Mouse (Mus musculus): ENCODE results near the gene Clec11a. TPM values are rescaled to one million over a fixed set of nuclear protein-coding genes. Genes with fewer than 3 reads are reported as not detected.

The Clec11a gene
- 5.1 and 6.9 TPM in 2 replicates for polyA plus RNA-seq (2015; fragmentation: Nextera tagmentation; extraction: Ambion mirVana)

DNA sequence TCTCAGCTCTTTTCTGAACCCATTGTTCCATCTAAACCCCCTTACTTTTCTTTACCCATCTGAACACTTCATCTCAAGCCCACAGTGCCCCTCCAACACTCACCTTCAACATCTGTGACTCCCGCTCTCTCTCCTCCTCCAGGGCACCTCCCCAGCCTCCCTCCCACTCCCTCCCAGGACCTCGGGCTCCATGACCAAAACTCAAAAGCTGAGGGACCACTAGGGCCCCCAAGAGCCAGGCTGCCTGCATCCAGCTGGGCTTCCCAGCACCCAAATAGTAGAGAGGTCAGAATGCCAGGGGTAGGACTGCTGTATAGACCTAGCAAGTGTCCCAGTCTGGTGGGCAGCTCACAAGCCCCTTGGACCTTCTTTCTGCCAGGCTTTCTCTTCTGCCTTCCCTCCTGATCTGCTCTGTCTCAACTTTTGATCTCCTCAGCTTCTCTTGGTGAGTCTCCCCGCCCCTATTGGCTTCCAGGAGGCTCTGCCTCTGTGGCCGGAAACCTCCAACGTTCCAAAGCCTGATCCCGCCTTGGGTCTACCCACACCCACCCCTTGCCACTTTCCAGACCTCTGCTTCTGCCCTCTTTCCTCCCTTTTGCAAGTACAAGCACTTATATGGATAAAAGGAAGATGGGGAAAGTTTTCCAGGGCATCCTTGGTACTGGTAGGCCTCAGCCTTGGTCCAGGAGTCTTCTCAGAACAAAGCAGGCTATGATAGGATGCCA lies at the start of gene Clec11a:
Gene Clec11a (minus strand): TSS at position 387 of the 725 bp plus-strand sequence.
- Histone ChIP-seq H3K27ac (peak within 1 kb of the TSS; percentile 95; the same call in 1 of the 2 replicates), H3K9ac (no peak within 1 kb of the TSS), H3K27me3 (replicated peaks) (no peaks in the 10 kb centered on the region), H3K4me3 (replicated peaks) (peak within 1 kb of the TSS; percentile 77), H3K4me1 (peaks cover 32% of the 10 kb centered on the region), H3K4me2 (peak within 1 kb of the TSS; percentile 79), H3K36me3 (no peaks in the 10 kb centered on the region), H3K9me3 (no peaks in the 10 kb centered on the region)
- WGBS: 61% methylated on average over 6 of the region's 6 CpGs
- ATAC-seq (ENCODE audit: insufficient read depth, low FRiP score, low read depth): no peak

DNA sequence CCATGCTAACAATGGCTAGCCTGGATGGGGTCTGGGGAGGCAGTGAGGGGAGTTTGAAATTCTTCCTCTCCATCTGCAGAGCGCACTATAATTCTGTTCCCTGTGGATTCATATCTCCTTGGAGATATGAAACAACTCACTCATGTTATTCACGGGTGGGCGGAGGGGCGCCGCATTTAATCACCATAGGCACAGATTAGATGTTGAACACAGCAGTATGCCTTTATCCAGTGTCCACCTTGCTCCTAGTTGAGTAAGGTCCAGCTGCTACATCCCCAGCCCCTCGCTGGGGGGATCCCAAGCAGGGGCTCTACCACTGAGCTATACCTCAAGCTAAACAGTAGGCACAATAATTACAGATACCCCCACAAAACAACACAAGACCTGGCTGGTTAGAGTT lies 48.7 kb upstream of the Clec11a start:
- H3K4me3 ChIP-seq (replicated peaks): no peak overlapping the region
- no peak overlapping the region for H3K4me2 ChIP-seq
- no peaks in the 10 kb centered on the region for H3K36me3 ChIP-seq
- no peak overlapping the region for H3K27ac ChIP-seq
- peaks cover 48% of the 10 kb centered on the region for H3K4me1 ChIP-seq
- 75% methylated on average over 6 of the region's 6 CpGs for WGBS
- ATAC-seq (ENCODE audit: insufficient read depth, low FRiP score, low read depth): no peak
- H3K9ac ChIP-seq: no peak overlapping the region
- H3K27me3 ChIP-seq (replicated peaks): peaks cover 78% of the 10 kb centered on the region
- H3K9me3 ChIP-seq: no peaks in the 10 kb centered on the region

DNA sequence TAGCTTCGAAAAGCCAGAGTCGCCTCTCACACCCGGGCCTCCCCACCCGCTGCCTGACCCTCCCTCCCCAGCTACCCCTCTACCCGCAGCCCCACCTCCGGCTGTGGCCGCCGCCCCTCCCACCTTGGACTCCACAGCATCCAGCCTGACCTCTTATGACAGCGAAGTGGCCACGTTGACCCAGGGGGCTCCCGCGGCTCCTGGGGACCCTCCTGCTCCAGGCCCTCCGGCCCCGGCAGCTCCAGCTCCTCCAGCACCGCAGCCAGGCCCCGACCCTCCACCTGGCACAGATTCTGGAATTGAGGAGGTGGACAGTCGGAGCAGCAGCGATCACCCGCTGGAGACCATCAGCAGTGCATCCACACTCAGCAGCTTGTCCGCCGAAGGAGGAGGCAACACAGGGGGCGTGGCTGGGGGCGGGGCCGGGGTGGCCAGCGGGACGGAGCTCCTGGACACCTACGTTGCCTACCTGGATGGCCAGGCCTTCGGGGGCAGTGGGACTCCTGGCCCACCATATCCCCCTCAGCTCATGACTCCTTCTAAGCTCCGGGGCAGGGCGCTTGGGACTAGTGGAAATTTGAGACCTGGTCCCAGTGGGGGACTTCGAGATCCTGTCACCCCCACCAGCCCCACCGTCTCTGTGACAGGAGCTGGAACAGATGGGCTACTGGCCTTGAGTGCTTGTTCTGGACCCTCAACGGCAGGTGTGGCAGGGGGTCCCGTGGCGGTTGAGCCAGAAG lies 47.1 kb upstream of the Clec11a start:
- Histone ChIP-seq H3K36me3 (no peaks in the 10 kb centered on the region), H3K4me2 (peak overlapping the region; percentile 27), H3K9me3 (no peaks in the 10 kb centered on the region), H3K27ac (no peak overlapping the region), H3K27me3 (replicated peaks) (peaks cover 78% of the 10 kb centered on the region), H3K9ac (no peak overlapping the region), H3K4me3 (replicated peaks) (peak overlapping the region; percentile 16; the same call in 1 of the 2 replicates), H3K4me1 (peaks cover 41% of the 10 kb centered on the region)
- ATAC-seq (ENCODE audit: insufficient read depth, low FRiP score, low read depth): 0 out of 2 replicates have a peak, but pooled peaks have one; percentile 9
- 1% methylated on average over 34 of the region's 35 CpGs for WGBS

DNA sequence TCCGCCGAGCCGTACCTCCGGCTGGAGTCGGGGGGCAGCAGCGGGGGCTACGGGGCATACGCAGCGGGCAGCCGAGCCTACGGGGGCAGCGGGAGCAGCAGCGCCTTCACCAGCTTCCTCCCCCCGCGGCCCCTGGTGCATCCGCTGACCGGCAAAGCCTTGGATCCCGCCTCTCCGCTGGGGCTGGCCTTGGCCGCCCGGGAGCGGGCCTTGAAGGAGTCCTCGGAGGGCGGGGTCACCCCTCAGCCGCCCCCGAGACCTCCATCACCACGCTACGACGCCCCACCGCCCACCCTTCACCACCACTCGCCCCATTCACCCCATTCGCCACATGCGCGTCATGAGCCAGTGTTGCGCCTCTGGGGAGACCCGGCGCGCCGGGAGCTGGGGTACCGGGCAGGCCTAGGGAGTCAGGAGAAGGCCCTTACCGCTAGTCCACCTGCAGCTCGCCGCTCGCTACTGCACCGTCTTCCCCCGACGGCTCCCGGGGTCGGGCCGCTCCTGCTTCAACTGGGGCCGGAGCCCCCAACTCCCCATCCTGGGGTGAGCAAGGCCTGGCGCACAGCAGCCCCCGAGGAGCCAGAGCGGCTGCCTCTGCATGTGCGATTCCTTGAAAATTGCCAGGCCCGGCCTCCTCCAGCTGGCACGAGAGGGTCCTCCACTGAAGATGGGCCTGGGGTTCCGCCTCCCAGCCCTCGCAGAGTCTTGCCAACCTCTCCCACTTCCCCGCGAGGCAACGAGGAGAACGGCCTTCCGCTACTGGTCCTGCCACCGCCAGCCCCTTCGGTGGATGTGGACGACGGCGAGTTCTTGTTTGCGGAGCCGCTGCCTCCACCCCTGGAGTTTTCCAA lies 46.3 kb upstream of the Clec11a start:
- ATAC-seq (ENCODE audit: insufficient read depth, low FRiP score, low read depth): no peak
- Histone ChIP-seq H3K27me3 (replicated peaks) (peaks cover 73% of the 10 kb centered on the region), H3K9me3 (no peaks in the 10 kb centered on the region), H3K4me3 (replicated peaks) (0 out of 2 replicates have a peak overlapping the region, but pooled peaks have one; percentile 3), H3K9ac (no peak overlapping the region), H3K36me3 (no peaks in the 10 kb centered on the region), H3K27ac (no peak overlapping the region), H3K4me2 (peak overlapping the region; percentile 27), H3K4me1 (peaks cover 41% of the 10 kb centered on the region)
- 4% methylated on average over 68 of the region's 71 CpGs for WGBS

DNA sequence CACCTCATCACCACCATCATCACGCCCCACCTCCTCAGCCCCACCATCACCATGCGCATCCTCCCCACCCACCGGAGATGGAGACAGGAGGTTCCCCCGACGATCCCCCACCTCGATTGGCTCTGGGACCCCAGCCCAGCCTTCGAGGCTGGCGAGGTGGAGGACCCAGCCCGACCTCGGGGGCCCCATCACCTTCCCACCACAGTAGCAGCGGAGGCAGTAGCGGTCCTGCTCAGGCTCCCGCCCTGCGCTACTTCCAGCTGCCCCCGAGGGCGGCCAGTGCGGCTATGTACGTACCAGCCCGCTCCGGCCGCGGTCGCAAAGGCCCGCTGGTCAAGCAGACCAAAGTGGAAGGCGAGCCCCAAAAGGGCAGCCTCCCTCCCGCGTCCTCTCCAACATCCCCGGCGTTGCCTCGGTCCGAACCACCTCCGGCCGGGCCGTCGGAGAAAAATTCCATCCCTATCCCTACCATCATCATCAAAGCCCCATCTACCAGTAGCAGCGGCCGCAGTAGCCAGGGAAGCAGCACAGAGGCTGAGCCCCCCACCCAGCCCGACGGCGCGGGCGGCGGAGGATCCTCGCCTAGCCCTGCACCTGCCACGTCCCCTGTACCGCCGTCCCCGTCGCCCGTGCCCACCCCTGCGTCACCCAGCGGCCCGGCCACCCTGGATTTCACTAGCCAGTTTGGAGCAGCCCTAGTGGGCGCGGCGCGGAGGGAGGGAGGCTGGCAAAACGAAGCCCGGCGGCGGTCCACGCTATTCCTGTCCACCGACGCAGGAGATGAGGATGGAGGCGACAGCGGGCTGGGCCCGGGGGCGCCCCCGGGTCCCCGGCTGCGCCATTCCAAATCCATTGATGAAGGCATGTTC lies 45.4 kb upstream of the Clec11a start:
- WGBS: 5% methylated on average over 71 of the region's 71 CpGs
- H3K4me3 ChIP-seq (replicated peaks): 0 out of 2 replicates have a peak overlapping the region, but pooled peaks have one; percentile 3
- H3K4me1 ChIP-seq: peaks cover 35% of the 10 kb centered on the region
- no peaks in the 10 kb centered on the region for H3K9me3 ChIP-seq
- H3K27ac ChIP-seq: no peak overlapping the region
- no peaks in the 10 kb centered on the region for H3K36me3 ChIP-seq
- H3K9ac ChIP-seq: no peak overlapping the region
- H3K27me3 ChIP-seq (replicated peaks): peaks cover 65% of the 10 kb centered on the region
- ATAC-seq (ENCODE audit: insufficient read depth, low FRiP score, low read depth): no peak
- H3K4me2 ChIP-seq: peak overlapping the region; percentile 27; the same call in 1 of the 2 replicates

DNA sequence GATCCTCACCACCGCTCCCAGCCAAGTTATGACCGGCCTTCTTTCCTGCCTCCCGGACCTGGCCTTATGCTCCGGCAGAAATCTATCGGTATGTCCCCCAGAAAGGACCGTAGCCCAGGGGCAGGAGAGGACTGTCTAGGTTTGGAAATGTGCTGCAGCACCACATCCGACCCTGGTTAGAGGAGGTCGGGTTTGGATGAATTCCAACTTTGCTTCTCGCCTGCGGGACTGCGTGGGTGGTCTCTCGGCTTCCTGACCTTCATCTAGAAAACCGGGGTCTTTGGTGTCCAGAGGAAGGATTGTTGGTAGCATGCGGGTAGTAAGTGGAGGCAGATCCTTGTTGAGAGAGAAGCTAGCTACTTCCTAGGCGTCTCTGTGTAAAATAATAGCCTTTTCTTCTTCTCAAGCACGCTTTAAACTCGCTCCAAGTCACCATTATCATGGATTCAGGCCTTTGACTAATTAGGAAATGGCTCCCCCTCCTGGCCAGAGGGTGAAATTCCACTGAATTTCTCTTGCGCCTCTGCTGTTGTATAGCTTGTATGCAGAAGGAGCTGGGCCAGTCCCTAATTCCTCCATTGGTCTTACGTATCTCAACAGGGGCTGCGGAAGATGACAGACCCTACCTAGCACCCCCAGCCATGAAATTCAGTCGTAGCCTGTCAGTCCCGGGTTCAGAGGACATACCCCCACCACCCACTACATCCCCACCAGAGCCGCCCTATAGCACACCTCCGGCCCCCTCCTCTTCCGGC lies 44.4 kb upstream of the Clec11a start:
- no peak overlapping the region for H3K27ac ChIP-seq
- 5% methylated on average over 25 of the region's 25 CpGs for WGBS

DNA sequence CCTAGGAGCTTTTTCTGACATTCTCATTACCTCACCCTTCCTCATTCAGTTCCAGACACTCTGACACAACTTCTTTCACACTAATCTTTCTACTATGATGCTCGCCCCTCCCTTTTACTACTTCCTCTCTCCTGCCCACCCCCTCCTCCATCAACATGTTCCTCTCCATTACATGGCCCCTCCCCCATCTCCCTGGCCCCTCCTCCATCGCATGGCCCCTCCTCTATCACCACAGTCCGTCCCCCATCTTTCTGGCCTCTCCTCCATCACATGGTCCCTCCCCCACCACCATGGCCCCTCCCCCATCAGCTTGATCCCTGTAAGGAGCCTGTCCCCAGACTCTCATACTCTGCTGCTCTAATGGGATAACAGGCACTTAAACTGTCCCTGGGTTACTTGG lies 42.3 kb upstream of the Clec11a start:
- H3K4me3 ChIP-seq (replicated peaks): no peak overlapping the region
- H3K9me3 ChIP-seq: no peaks in the 10 kb centered on the region
- no peak overlapping the region for H3K27ac ChIP-seq
- 24% methylated on average over 3 of the region's 3 CpGs for WGBS
- peaks cover 35% of the 10 kb centered on the region for H3K27me3 ChIP-seq (replicated peaks)
- H3K4me2 ChIP-seq: no peak overlapping the region
- peaks cover 28% of the 10 kb centered on the region for H3K4me1 ChIP-seq
- H3K9ac ChIP-seq: no peak overlapping the region
- no peaks in the 10 kb centered on the region for H3K36me3 ChIP-seq
- no peak for ATAC-seq (ENCODE audit: insufficient read depth, low FRiP score, low read depth)

More for the DNA sequence above, 44.4 kb upstream of the Clec11a start:
- no peaks in the 10 kb centered on the region for H3K9me3 ChIP-seq
- H3K4me1 ChIP-seq: peaks cover 31% of the 10 kb centered on the region
- peak overlapping the region; percentile 53 for H3K4me2 ChIP-seq
- H3K9ac ChIP-seq: peak overlapping the region; percentile 5; the same call in 1 of the 2 replicates
- peak; percentile 15; the same call in 1 of the 2 replicates for ATAC-seq (ENCODE audit: insufficient read depth, low FRiP score, low read depth)
- H3K27me3 ChIP-seq (replicated peaks): peaks cover 55% of the 10 kb centered on the region
- H3K36me3 ChIP-seq: no peaks in the 10 kb centered on the region
- H3K4me3 ChIP-seq (replicated peaks): peak overlapping the region; percentile 26

DNA sequence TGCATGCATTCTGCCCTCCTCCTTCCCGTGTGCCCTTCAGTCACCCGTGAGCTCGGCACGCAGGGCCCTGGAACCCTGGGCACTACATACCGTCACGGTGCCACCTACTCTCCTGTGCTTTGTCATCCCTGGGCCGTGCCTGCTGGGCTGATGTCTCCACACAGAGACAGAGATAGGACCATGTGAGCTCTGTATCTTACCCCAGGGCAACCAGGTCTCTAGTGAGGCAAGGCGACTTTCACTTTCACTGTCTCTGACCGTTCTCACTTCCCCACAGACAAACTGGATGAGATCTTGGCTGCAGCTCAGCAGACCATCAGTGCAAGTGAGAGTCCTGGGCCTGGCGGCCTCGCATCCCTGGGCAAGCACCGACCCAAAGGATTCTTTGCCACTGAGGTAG lies 37.9 kb upstream of the Clec11a start:
- WGBS: 67% methylated on average over 12 of the region's 12 CpGs
- no peak overlapping the region for H3K27ac ChIP-seq

GRCm38 (mm10) chr7:44343459-44344015 lies 36.8 kb upstream of the Clec11a start:
- WGBS: 15% methylated on average over 11 of the region's 11 CpGs
- Histone ChIP-seq H3K27me3 (replicated peaks) (peaks cover 6% of the 10 kb centered on the region), H3K27ac (no peak overlapping the region), H3K9ac (no peak overlapping the region), H3K4me1 (no peaks in the 10 kb centered on the region), H3K4me2 (no peak overlapping the region), H3K9me3 (no peaks in the 10 kb centered on the region), H3K4me3 (replicated peaks) (no peak overlapping the region), H3K36me3 (no peaks in the 10 kb centered on the region)
- ATAC-seq (ENCODE audit: insufficient read depth, low FRiP score, low read depth): no peak

More for the DNA sequence above, 37.9 kb upstream of the Clec11a start:
- Histone ChIP-seq H3K4me2 (no peak overlapping the region), H3K36me3 (no peaks in the 10 kb centered on the region), H3K9me3 (no peaks in the 10 kb centered on the region), H3K9ac (no peak overlapping the region), H3K4me3 (replicated peaks) (no peak overlapping the region), H3K27me3 (replicated peaks) (0 out of 2 replicates have a peak, but pooled peaks cover 4% of the 10 kb centered on the region), H3K4me1 (no peaks in the 10 kb centered on the region)
- ATAC-seq (ENCODE audit: insufficient read depth, low FRiP score, low read depth): no peak

GRCm38 (mm10) chr7:44341714-44342113 lies 35.0 kb upstream of the Clec11a start:
- H3K9ac ChIP-seq: no peak overlapping the region
- no peaks in the 10 kb centered on the region for H3K9me3 ChIP-seq
- H3K27ac ChIP-seq: no peak overlapping the region
- H3K4me3 ChIP-seq (replicated peaks): no peak overlapping the region
- peaks cover 24% of the 10 kb centered on the region for H3K27me3 ChIP-seq (replicated peaks)
- H3K4me1 ChIP-seq: no peaks in the 10 kb centered on the region
- ATAC-seq (ENCODE audit: insufficient read depth, low FRiP score, low read depth): no peak
- no peaks in the 10 kb centered on the region for H3K36me3 ChIP-seq
- WGBS: 59% methylated on average over 5 of the region's 5 CpGs
- no peak overlapping the region for H3K4me2 ChIP-seq
